Mouse (Mus musculus) brown adipose tissue, adult 24 weeks (tissue): ENCODE results near the gene Zscan5b. TPM values are rescaled to one million over a fixed set of nuclear protein-coding genes. Genes with fewer than 3 reads are reported as not detected.

Experiments used
- H3K27ac ChIP-seq: fragments of 200-500 bp; replicated peaks from 2 replicates; pipeline ENCODE4 v1.5.1; 2012; ENCODE audit warnings: low read depth, mild to moderate bottlenecking, low read length
- H3K4me1 ChIP-seq: fragments of 200-500 bp; 2 replicates; pipeline ENCODE4 v1.6.1; 2012; ENCODE audit warnings: low read length, mixed read lengths; ENCODE audit not compliant: control insufficient read depth, insufficient read depth, insufficient read length
- H3K4me3 ChIP-seq: fragments of 200-500 bp; 2 replicates; pipeline ENCODE4 v1.5.1; 2012; ENCODE audit warnings: low read depth, mild to moderate bottlenecking, low read length, moderate library complexity; ENCODE audit not compliant: insufficient read depth
- polyA plus RNA-seq: library from polyadenylated mRNA; stranded (reverse); fragments of >200 nt; gene quantifications from 2 replicates; pipeline ENCODE4 v1.2.4, GENCODE M21; 2012; ENCODE audit not compliant: missing spikeins, insufficient read depth, insufficient read length

Zscan5b gene
- polyA plus RNA-seq, 1 experiment = not detected

DNA sequence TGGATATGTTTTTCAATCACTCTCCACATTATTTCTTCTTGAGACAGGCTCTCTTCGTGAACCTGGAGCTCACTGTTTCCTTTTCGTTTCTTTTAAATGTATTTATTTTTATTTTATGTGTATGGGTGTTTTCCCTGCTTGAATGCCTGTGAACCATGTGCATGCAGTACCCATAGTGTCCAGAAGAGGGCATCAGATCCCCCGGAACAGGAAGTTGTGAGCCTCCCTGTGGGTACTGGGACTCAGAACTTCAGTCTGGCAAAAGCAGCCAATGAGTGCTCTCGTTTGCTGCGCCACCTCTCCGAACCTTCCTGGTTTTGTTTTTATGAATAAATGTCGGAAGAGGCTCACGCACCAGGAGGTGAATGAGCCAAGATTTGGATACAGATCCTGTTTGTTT, 43.6 kb downstream of the Zscan5b start:
- H3K27ac ChIP-seq = no peak overlapping the region
- H3K4me1 ChIP-seq = no peaks in the 10 kb centered on the region
- no peak overlapping the region for H3K4me3 ChIP-seq

DNA sequence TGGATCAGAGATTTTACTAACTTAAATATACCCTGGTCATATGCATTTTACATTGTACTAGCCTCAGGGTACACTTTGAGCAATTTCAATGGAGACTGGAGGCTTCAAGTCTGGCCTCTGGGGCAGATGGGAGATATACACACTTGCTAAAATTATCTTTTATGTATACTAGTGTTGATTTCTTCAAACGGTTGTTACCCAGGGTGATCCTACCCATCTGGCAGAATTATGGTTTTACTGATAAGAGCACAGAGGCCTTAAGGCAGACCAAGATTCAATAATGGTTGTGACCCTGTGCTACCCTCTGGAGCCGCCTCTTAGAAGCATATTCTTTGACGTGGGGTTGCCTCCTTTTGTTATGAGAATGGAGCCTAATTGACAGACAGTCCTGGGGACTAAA, 55.8 kb downstream of the Zscan5b start:
- no peaks in the 10 kb centered on the region for H3K4me1 ChIP-seq
- no peak overlapping the region for H3K4me3 ChIP-seq
- H3K27ac ChIP-seq = no peak overlapping the region

GRCm38 (mm10) chr7:6282749-6283148, 60.7 kb downstream of the Zscan5b start:
- Histone ChIP-seq H3K4me1 (no peaks in the 10 kb centered on the region), H3K27ac (no peak overlapping the region), H3K4me3 (no peak overlapping the region)

GRCm38 (mm10) chr7:6283451-6284075, 61.5 kb downstream of the Zscan5b start:
- no peaks in the 10 kb centered on the region for H3K4me1 ChIP-seq
- peak overlapping the region; percentile 70 for H3K4me3 ChIP-seq
- peak overlapping the region; percentile 93 for H3K27ac ChIP-seq

- Histone ChIP-seq H3K4me1 (no peaks in the 10 kb centered on the region), H3K4me3 (no peak overlapping the region), H3K27ac (no peak overlapping the region)
Observed at GRCm38 (mm10) chr7:6284442-6285012, 62.4 kb downstream of the Zscan5b start.

DNA sequence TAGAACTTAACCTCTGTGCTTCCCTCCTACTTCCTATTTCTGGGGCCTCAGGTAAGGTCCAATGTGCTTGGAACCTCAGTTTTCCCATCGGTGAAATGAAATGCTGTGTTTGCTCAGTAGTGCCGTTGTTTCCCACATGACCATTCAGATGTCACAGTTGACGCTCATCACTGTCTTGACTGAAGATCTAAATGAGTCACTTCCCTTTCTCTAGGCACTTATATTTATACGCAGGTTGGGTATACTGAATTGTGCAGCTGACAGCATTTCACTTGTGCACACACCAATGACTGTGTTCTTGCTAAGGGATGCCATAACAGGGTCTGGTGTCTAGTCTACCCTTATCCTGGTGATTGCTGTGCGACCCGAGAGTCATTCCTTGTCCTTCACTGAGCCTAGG, 63.3 kb downstream of the Zscan5b start:
- Histone ChIP-seq H3K4me1 (no peaks in the 10 kb centered on the region), H3K27ac (no peak overlapping the region; the same call in 1 of the 2 replicates), H3K4me3 (no peak overlapping the region)

DNA sequence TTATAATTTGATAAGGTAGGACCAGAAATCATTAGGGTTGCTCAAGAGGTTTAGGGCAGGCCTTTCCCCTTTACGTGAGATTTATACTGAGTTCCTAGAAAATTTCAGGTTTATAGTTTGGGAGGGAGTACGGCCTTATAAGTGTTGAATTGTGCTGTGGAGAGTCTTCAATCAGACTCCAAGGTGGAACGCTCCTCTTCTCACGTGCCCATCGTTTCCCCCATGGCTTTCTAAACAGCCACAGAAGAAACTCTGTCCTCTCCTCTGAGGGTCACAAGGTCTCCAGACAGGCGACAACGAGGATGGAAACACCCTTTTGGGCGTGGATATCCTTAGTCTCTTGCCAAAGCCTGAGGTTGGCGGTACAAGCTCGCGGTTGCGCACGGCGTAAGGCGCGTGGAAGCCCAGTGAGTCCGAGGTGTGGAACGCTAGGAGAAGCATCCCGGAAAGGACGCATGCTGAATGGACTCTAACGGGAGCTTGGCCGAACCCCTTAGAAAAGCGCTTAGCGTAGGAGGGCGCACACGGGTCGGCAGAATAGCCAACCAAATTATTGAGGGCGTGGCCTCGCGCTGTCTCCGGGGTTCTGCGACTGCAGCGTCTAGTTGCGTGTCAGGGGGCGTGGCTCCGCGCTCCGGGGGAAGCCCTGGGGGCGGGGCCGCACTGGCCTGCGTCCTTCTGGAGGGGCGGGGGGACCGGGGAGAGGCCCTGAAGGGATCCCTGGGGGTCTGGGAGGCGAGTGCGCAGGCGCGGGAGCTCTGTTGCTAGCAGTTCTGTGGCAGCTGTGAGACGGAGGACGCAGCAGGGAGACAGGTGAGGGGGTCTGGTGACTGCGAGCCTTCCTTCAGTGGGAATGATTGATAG, 64.0 kb downstream of the Zscan5b start, which contains the start of gene Zfp667:
Zfp667 (plus strand) TSS at position 738 of the 864 bp plus-strand sequence.
- Histone ChIP-seq H3K4me1 (no peaks in the 10 kb centered on the region), H3K27ac (peak within 1 kb of the TSS; percentile 69), H3K4me3 (peak within 1 kb of the TSS; percentile 81)

GRCm38 (mm10) chr7:6286921-6287531, 64.9 kb downstream of the Zscan5b start:
- H3K4me3 ChIP-seq = peak overlapping the region; percentile 64
- H3K27ac ChIP-seq = no peak overlapping the region
- no peaks in the 10 kb centered on the region for H3K4me1 ChIP-seq

Other genes with a start within 250 kb of the Zscan5b start
- not detected in 2 replicates for gene Vmn1r65, start 211.3 kb upstream of the Zscan5b start, polyA plus RNA-seq
- gene Nlrp4c, start 177.1 kb upstream of the Zscan5b start, polyA plus RNA-seq = not detected in 2 replicates
- gene Zfp787, start 66.3 kb upstream of the Zscan5b start, polyA plus RNA-seq = 28.2 and 41.7 TPM in 2 replicates
- 5.1 and 7.7 TPM in 2 replicates for gene Zfp444, start 50.1 kb upstream of the Zscan5b start, polyA plus RNA-seq
- not detected in 2 replicates for gene Galp, start 25.2 kb upstream of the Zscan5b start, polyA plus RNA-seq
- not detected in 2 replicates for gene Epp13, start 30.4 kb downstream of the Zscan5b start, polyA plus RNA-seq
- 3.4 and 4.6 TPM in 2 replicates for gene Zfp667, start 64.3 kb downstream of the Zscan5b start, polyA plus RNA-seq
- gene Zfp583, start 109.0 kb downstream of the Zscan5b start, polyA plus RNA-seq = 2.3 and 5.4 TPM in 2 replicates
- 0.36 TPM in 1 of 2 replicates, not detected in the other for gene Gm3854, start 121.5 kb downstream of the Zscan5b start, polyA plus RNA-seq
- gene Zfp78, start 141.0 kb downstream of the Zscan5b start, polyA plus RNA-seq = 1.9 and 2.0 TPM in 2 replicates
- 1.8 and 3.6 TPM in 2 replicates for gene Zfp28, start 161.0 kb downstream of the Zscan5b start, polyA plus RNA-seq
- not detected in 2 replicates for gene Smim17, start 176.4 kb downstream of the Zscan5b start, polyA plus RNA-seq
- gene Gm20715, start 188.0 kb downstream of the Zscan5b start, polyA plus RNA-seq = not detected in 2 replicates
- gene Olfr1344, start 216.4 kb downstream of the Zscan5b start, polyA plus RNA-seq = not detected in 2 replicates
- not detected in 2 replicates for gene Olfr1336, start 233.9 kb downstream of the Zscan5b start, polyA plus RNA-seq
- not detected in 2 replicates for gene Olfr1346, start 244.8 kb downstream of the Zscan5b start, polyA plus RNA-seq